In the genomic region with DNA sequence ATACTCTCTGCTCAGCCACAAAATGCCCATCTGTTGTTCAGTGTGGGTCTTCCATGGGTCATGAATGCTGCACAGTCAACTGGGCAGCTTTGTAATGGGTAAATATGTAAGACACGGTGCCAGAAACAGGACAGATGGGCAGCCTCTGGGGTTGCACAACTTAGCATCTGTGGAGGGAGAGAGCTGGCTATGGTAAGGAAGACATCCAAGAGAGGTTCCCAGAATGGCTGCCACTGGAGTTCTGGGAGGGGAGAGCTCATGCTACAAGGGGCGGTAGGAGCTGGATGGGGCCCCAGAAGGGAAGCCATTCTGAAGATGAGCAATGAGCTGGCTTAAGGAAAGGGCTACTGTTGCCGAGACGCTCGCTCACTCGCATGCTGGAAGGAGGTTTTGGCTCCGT, we compare ENCODE assay signal across 9 mouse cellular contexts. TPM values are rescaled to one million over a fixed set of nuclear protein-coding genes. Genes with fewer than 3 reads are reported as not detected.
DNase-seq lines count a peak whose midpoint lies in the region; ATAC-seq and TF ChIP-seq lines count a peak whose summit lies in the region.
"Had no signal": no experiment of that assay in that cellular context is flagged by ENCODE, and none has a peak within 500 bp of the region (broad histone marks: within the 10 kb centered on the region; RNA-seq: fewer than 3 reads in every experiment).

No protein-coding gene starts in this region.

- no peaks in the 10 kb centered on the region for H3K9me3 ChIP-seq in heart, embryonic 15.5 days (replicated peaks)
- no peaks in the 10 kb centered on the region for H3K9me3 ChIP-seq in midbrain, postnatal 0 days (ENCODE audit: low read length)
- no peaks in the 10 kb centered on the region for H3K9me3 ChIP-seq in midbrain, embryonic 15.5 days
- no peaks in the 10 kb centered on the region for H3K9me3 ChIP-seq in hindbrain, embryonic 15.5 days

- H3K27me3 ChIP-seq in heart, embryonic 15.5 days, result no peaks in the 10 kb centered on the region
- H3K27me3 ChIP-seq in heart, adult 2 months (ENCODE audit: control insufficient read depth, insufficient read depth, low read length), result no peaks in the 10 kb centered on the region
- H3K27me3 ChIP-seq in midbrain, postnatal 0 days (ENCODE audit: insufficient read depth, low read length), result no peaks in the 10 kb centered on the region
- H3K27me3 ChIP-seq in midbrain, embryonic 15.5 days (replicated peaks), result no peaks in the 10 kb centered on the region
- H3K27me3 ChIP-seq in hindbrain, embryonic 15.5 days, result no peaks in the 10 kb centered on the region
- H3K27me3 ChIP-seq in small intestine, adult 2 months (ENCODE audit: control insufficient read depth, insufficient read depth, low read length), result no peaks in the 10 kb centered on the region

- H3K4me1 ChIP-seq in heart, embryonic 15.5 days (replicated peaks), result peaks cover 37% of the 10 kb centered on the region
- H3K4me1 ChIP-seq in heart, adult 2 months (ENCODE audit: control insufficient read depth, insufficient read depth, low read length), result peaks cover 1% of the 10 kb centered on the region; the same call in 1 of the 2 replicates
- H3K4me1 ChIP-seq in midbrain, postnatal 0 days (ENCODE audit: insufficient read depth, low read length), result peaks cover 2% of the 10 kb centered on the region; the same call in 1 of the 2 replicates
- peaks cover 6% of the 10 kb centered on the region; the same call in 1 of the 2 replicates for H3K4me1 ChIP-seq in midbrain, embryonic 15.5 days
- H3K4me1 ChIP-seq in hindbrain, embryonic 15.5 days (replicated peaks), result peaks cover 33% of the 10 kb centered on the region
- H3K4me1 ChIP-seq in small intestine, adult 2 months (ENCODE audit: control insufficient read depth, insufficient read depth, insufficient read length, low read length), result peaks cover 5% of the 10 kb centered on the region; the same call in 1 of the 2 replicates

- 0 out of 2 replicates have a peak overlapping the region, but pooled peaks have one; percentile 6 for H3K27ac ChIP-seq in heart, embryonic 15.5 days
- H3K27ac ChIP-seq in heart, adult 2 months, result no peak overlapping the region
- no peak overlapping the region for H3K27ac ChIP-seq in midbrain, postnatal 0 days (ENCODE audit: low read depth, low read length)
- H3K27ac ChIP-seq in midbrain, embryonic 15.5 days, result no peak overlapping the region
- H3K27ac ChIP-seq in hindbrain, embryonic 15.5 days (replicated peaks), result peak overlapping the region; percentile 19
- peak overlapping the region; percentile 56 for H3K27ac ChIP-seq in small intestine, adult 2 months (ENCODE audit: insufficient read depth, low read depth, low read length)
- H3K27ac ChIP-seq: macrophage had no signal

- TF ChIP-seq CTCF in heart, adult 2 months (IDR thresholded peaks at IDR 0.05), result no peak
- TF ChIP-seq CTCF in midbrain, postnatal 0 days (IDR thresholded peaks at IDR 0.05), result no peak
- TF ChIP-seq CTCF in small intestine, adult 2 months (IDR thresholded peaks at IDR 0.05; ENCODE audit: extremely low read depth, insufficient read length, insufficient replicate concordance, low read depth, low read length), result no peak

- H3K79me2 ChIP-seq in heart, adult 2 months (replicated peaks; ENCODE audit: control insufficient read depth, insufficient read depth, low read length), result no peaks in the 10 kb centered on the region

- ATAC-seq in heart, embryonic 15.5 days (replicated peaks; ENCODE audit: insufficient number of reproducible peaks, insufficient read depth, low FRiP score, low read depth), result no peak
- peak; percentile 10; the same call in 1 of the 2 replicates for ATAC-seq in midbrain, postnatal 0 days (ENCODE audit: low FRiP score)
- no peak for ATAC-seq in midbrain, embryonic 15.5 days (replicated peaks)
- peak; percentile 72 for ATAC-seq in hindbrain, embryonic 15.5 days (ENCODE audit: low FRiP score, low read depth)
- no peak for ATAC-seq in activated CD4-positive, CD25-positive, alpha-beta regulatory T cell, adult 4 months

- no peak overlapping the region for H3K4me3 ChIP-seq in heart, embryonic 15.5 days
- H3K4me3 ChIP-seq in heart, adult 2 months, result no peak overlapping the region
- no peak overlapping the region for H3K4me3 ChIP-seq in midbrain, postnatal 0 days (ENCODE audit: low read depth, low read length)
- H3K4me3 ChIP-seq in midbrain, embryonic 15.5 days, result no peak overlapping the region
- H3K4me3 ChIP-seq in hindbrain, embryonic 15.5 days, result no peak overlapping the region
- H3K4me3 ChIP-seq in small intestine, adult 2 months (ENCODE audit: low read depth, low read length), result no peak overlapping the region

- 75% methylated on average over 7 of the region's 7 CpGs for WGBS in heart, embryonic 15.5 days
- WGBS in heart, adult 2 months, result 86% methylated on average over 7 of the region's 7 CpGs
- WGBS in midbrain, postnatal 0 days, result 77% methylated on average over 7 of the region's 7 CpGs
- 81% methylated on average over 7 of the region's 7 CpGs for WGBS in midbrain, embryonic 15.5 days
- WGBS in hindbrain, embryonic 15.5 days, result 59% methylated on average over 7 of the region's 7 CpGs
- 72% methylated on average over 7 of the region's 7 CpGs for WGBS in small intestine, adult 2 months

- peaks cover 6% of the 10 kb centered on the region for H3K36me3 ChIP-seq in heart, embryonic 15.5 days
- no peaks in the 10 kb centered on the region for H3K36me3 ChIP-seq in heart, adult 2 months (ENCODE audit: control insufficient read depth, insufficient read depth, low read length)
- H3K36me3 ChIP-seq in midbrain, postnatal 0 days (ENCODE audit: insufficient read depth, low read length), result 0 out of 2 replicates have a peak, but pooled peaks cover 3% of the 10 kb centered on the region
- H3K36me3 ChIP-seq in midbrain, embryonic 15.5 days (replicated peaks), result no peaks in the 10 kb centered on the region
- H3K36me3 ChIP-seq in hindbrain, embryonic 15.5 days, result no peaks in the 10 kb centered on the region
- no peaks in the 10 kb centered on the region for H3K36me3 ChIP-seq in small intestine, adult 2 months (ENCODE audit: control insufficient read depth, insufficient read depth, low read length)

- intact Hi-C loops in heart, adult 2 months (cut with DNase I), result no loop called here

- no peak overlapping the region for H3K9ac ChIP-seq in heart, embryonic 15.5 days
- H3K9ac ChIP-seq in heart, adult 2 months (ENCODE audit: low read depth, low read length), result no peak overlapping the region
- no peak overlapping the region for H3K9ac ChIP-seq in midbrain, postnatal 0 days (replicated peaks; ENCODE audit: low read length, poor library complexity, severe bottlenecking)
- no peak overlapping the region for H3K9ac ChIP-seq in midbrain, embryonic 15.5 days
- no peak overlapping the region for H3K9ac ChIP-seq in hindbrain, embryonic 15.5 days

- no peak for TF ChIP-seq POLR2A in heart, adult 2 months (IDR thresholded peaks at IDR 0.05; ENCODE audit: insufficient read depth, low read depth, low read length)
- no peak for TF ChIP-seq POLR2A in small intestine, adult 2 months (IDR thresholded peaks at IDR 0.05; ENCODE audit: low read depth, low read length)

- H3K4me2 ChIP-seq in heart, embryonic 15.5 days, result no peak overlapping the region
- no peak overlapping the region for H3K4me2 ChIP-seq in midbrain, postnatal 0 days (ENCODE audit: low read depth, low read length, poor library complexity, severe bottlenecking)
- H3K4me2 ChIP-seq in midbrain, embryonic 15.5 days, result no peak overlapping the region
- H3K4me2 ChIP-seq in hindbrain, embryonic 15.5 days, result no peak overlapping the region

- no peak for TF ChIP-seq EP300 in heart, adult 2 months (IDR thresholded peaks at IDR 0.05; ENCODE audit: insufficient read depth, low read depth, low read length)

- DNase-seq in heart, adult 2 months, result no peak
- peak; percentile 65 for DNase-seq in midbrain, postnatal 0 days (ENCODE audit: low spot score)
- DNase-seq in B cell, adult 2 months, result no peak

RNA-seq across cellular contexts. Expression of gene Antxr1, which starts 58.7 kb away (rescaled TPM):
- polyA plus RNA-seq in heart, embryonic 15.5 days (2015; fragmentation: Nextera tagmentation; extraction: Ambion mirVana), result 5.0 and 7.4 TPM in 2 replicates
- total RNA-seq in heart, adult 2 months (2021), result 1 to 10 TPM; 6.5 to 8.5 TPM
- 4.8 and 7.1 TPM in 2 replicates for polyA plus RNA-seq in heart, adult 2 months (2012; rRNA removed)
- total RNA-seq in midbrain, postnatal 0 days (2014; rRNA removed), result 13.1 and 17.0 TPM in 2 replicates
- polyA plus RNA-seq in midbrain, postnatal 0 days (2015; fragmentation: Nextera tagmentation; extraction: Ambion mirVana), result 2.2 and 2.9 TPM in 2 replicates
- 3.4 and 3.9 TPM in 2 replicates for polyA plus RNA-seq in midbrain, embryonic 15.5 days (2015; fragmentation: Nextera tagmentation; extraction: Ambion mirVana)
- polyA plus RNA-seq in hindbrain, embryonic 15.5 days (2015; fragmentation: Nextera tagmentation; extraction: Ambion mirVana), result 4.7 and 5.2 TPM in 2 replicates
- 3.9 TPM in 2 replicates for polyA plus RNA-seq in small intestine, adult 2 months (2012; rRNA removed)
- under 1 TPM in 1 of 2 experiments, not detected in 1; 0.37 TPM for polyA plus RNA-seq in activated CD4-positive, CD25-positive, alpha-beta regulatory T cell, adult 4 months (2017; shearing (Covaris generic))

Comparison
In these comparisons a context has a peak if more than half of its experiments do, and no peak if none do; other contexts are left out.
1. ATAC-seq: peak in midbrain, postnatal 0 days (single experiment) and hindbrain, embryonic 15.5 days (single experiment); none in heart, embryonic 15.5 days (single experiment), midbrain, embryonic 15.5 days (single experiment) and activated CD4-positive, CD25-positive, alpha-beta regulatory T cell, adult 4 months (single experiment).
2. H3K27ac ChIP-seq: peak in heart, embryonic 15.5 days (single experiment), hindbrain, embryonic 15.5 days (single experiment) and small intestine, adult 2 months (single experiment); none in heart, adult 2 months (single experiment), midbrain, postnatal 0 days (single experiment) and midbrain, embryonic 15.5 days (single experiment).